Mouse (Mus musculus): ENCODE data around the gene Nos1ap. TPM values are rescaled to one million over a fixed set of nuclear protein-coding genes. Genes with fewer than 3 reads are reported as not detected.

Nos1ap gene
- polyA plus RNA-seq, 1 experiment, result 1.1 TPM

GRCm38 (mm10) chr1:170612968-170613872, 23.6 kb upstream of the Nos1ap start:
- no peak for TF ChIP-seq GATA1 (IDR thresholded peaks at IDR 0.05; ENCODE audit: low read length)
- H3K27me3 ChIP-seq (ENCODE audit: control insufficient read depth), result no peaks in the 10 kb centered on the region
- no peaks in the 10 kb centered on the region for H3K9me3 ChIP-seq (ENCODE audit: control insufficient read depth, low read length)
- peaks cover 51% of the 10 kb centered on the region for H3K4me1 ChIP-seq (ENCODE audit: control insufficient read depth)
- no peaks in the 10 kb centered on the region; the same call in 1 of the 2 replicates for H3K36me3 ChIP-seq (ENCODE audit: control insufficient read depth)
- H3K4me3 ChIP-seq (replicated peaks), result no peak overlapping the region

GRCm38 (mm10) chr1:170611631-170612030, 22.0 kb upstream of the Nos1ap start:
- Histone ChIP-seq H3K27me3 (ENCODE audit: control insufficient read depth) (no peaks in the 10 kb centered on the region), H3K4me3 (replicated peaks) (no peak overlapping the region), H3K36me3 (ENCODE audit: control insufficient read depth) (no peaks in the 10 kb centered on the region; the same call in 1 of the 2 replicates), H3K4me1 (ENCODE audit: control insufficient read depth) (peaks cover 50% of the 10 kb centered on the region), H3K9me3 (ENCODE audit: control insufficient read depth, low read length) (no peaks in the 10 kb centered on the region)
- TF ChIP-seq GATA1 (IDR thresholded peaks at IDR 0.05; ENCODE audit: low read length) (no peak), TAL1 (IDR thresholded peaks at IDR 0.05; ENCODE audit: low read length) (no peak)

- Histone ChIP-seq H3K9me3 (ENCODE audit: control insufficient read depth, low read length) (no peaks in the 10 kb centered on the region), H3K4me3 (replicated peaks) (peak overlapping the region; percentile 23), H3K4me1 (ENCODE audit: control insufficient read depth) (peaks cover 50% of the 10 kb centered on the region), H3K27me3 (ENCODE audit: control insufficient read depth) (no peaks in the 10 kb centered on the region), H3K36me3 (ENCODE audit: control insufficient read depth) (no peaks in the 10 kb centered on the region; the same call in 1 of the 2 replicates)
- TF ChIP-seq TAL1 (IDR thresholded peaks at IDR 0.05; ENCODE audit: low read length) (no peak), GATA1 (IDR thresholded peaks at IDR 0.05; ENCODE audit: low read length) (no peak)
Observed at GRCm38 (mm10) chr1:170610695-170611094, 21.0 kb upstream of the Nos1ap start.

GRCm38 (mm10) chr1:170610289-170610688, 20.6 kb upstream of the Nos1ap start:
- H3K9me3 ChIP-seq (ENCODE audit: control insufficient read depth, low read length), result no peaks in the 10 kb centered on the region
- peak; percentile 85 for TF ChIP-seq TAL1 (IDR thresholded peaks at IDR 0.05; ENCODE audit: low read length)
- TF ChIP-seq GATA1 (IDR thresholded peaks at IDR 0.05; ENCODE audit: low read length), result peak; percentile 89
- peak overlapping the region; percentile 23 for H3K4me3 ChIP-seq (replicated peaks)
- no peaks in the 10 kb centered on the region for H3K27me3 ChIP-seq (ENCODE audit: control insufficient read depth)
- peaks cover 50% of the 10 kb centered on the region for H3K4me1 ChIP-seq (ENCODE audit: control insufficient read depth)
- H3K36me3 ChIP-seq (ENCODE audit: control insufficient read depth), result no peaks in the 10 kb centered on the region; the same call in 1 of the 2 replicates

GRCm38 (mm10) chr1:170609872-170610271, 20.2 kb upstream of the Nos1ap start:
- no peaks in the 10 kb centered on the region for H3K9me3 ChIP-seq (ENCODE audit: control insufficient read depth, low read length)
- TF ChIP-seq TAL1 (IDR thresholded peaks at IDR 0.05; ENCODE audit: low read length) (no peak), GATA1 (IDR thresholded peaks at IDR 0.05; ENCODE audit: low read length) (no peak)
- no peak overlapping the region for H3K4me3 ChIP-seq (replicated peaks)
- no peaks in the 10 kb centered on the region for H3K27me3 ChIP-seq (ENCODE audit: control insufficient read depth)
- no peaks in the 10 kb centered on the region; the same call in 1 of the 2 replicates for H3K36me3 ChIP-seq (ENCODE audit: control insufficient read depth)
- H3K4me1 ChIP-seq (ENCODE audit: control insufficient read depth), result peaks cover 50% of the 10 kb centered on the region

- TF ChIP-seq GATA1 (IDR thresholded peaks at IDR 0.05; ENCODE audit: low read length), result no peak
- no peak for TF ChIP-seq TAL1 (IDR thresholded peaks at IDR 0.05; ENCODE audit: low read length)
- H3K4me1 ChIP-seq (ENCODE audit: control insufficient read depth), result peaks cover 50% of the 10 kb centered on the region
- H3K4me3 ChIP-seq (replicated peaks), result no peak overlapping the region
- no peaks in the 10 kb centered on the region for H3K27me3 ChIP-seq (ENCODE audit: control insufficient read depth)
- H3K9me3 ChIP-seq (ENCODE audit: control insufficient read depth, low read length), result no peaks in the 10 kb centered on the region
- no peaks in the 10 kb centered on the region; the same call in 1 of the 2 replicates for H3K36me3 ChIP-seq (ENCODE audit: control insufficient read depth)
Observed at GRCm38 (mm10) chr1:170608461-170609071, 18.9 kb upstream of the Nos1ap start.

- TF ChIP-seq TAL1 (IDR thresholded peaks at IDR 0.05; ENCODE audit: low read length) (no peak), GATA1 (IDR thresholded peaks at IDR 0.05; ENCODE audit: low read length) (no peak)
Observed at GRCm38 (mm10) chr1:170607231-170607917, 17.7 kb upstream of the Nos1ap start.

GRCm38 (mm10) chr1:170605228-170606001, 15.8 kb upstream of the Nos1ap start:
- no peaks in the 10 kb centered on the region; the same call in 1 of the 2 replicates for H3K36me3 ChIP-seq (ENCODE audit: control insufficient read depth)
- TF ChIP-seq TAL1 (IDR thresholded peaks at IDR 0.05; ENCODE audit: low read length) (no peak), GATA1 (IDR thresholded peaks at IDR 0.05; ENCODE audit: low read length) (no peak)
- 0 out of 2 replicates have a peak, but pooled peaks cover 2% of the 10 kb centered on the region for H3K27me3 ChIP-seq (ENCODE audit: control insufficient read depth)
- H3K4me3 ChIP-seq (replicated peaks), result no peak overlapping the region
- no peaks in the 10 kb centered on the region for H3K9me3 ChIP-seq (ENCODE audit: control insufficient read depth, low read length)
- peaks cover 21% of the 10 kb centered on the region for H3K4me1 ChIP-seq (ENCODE audit: control insufficient read depth)

More at GRCm38 (mm10) chr1:170607231-170607917, 17.7 kb upstream of the Nos1ap start:
- Histone ChIP-seq H3K4me1 (ENCODE audit: control insufficient read depth) (peaks cover 41% of the 10 kb centered on the region), H3K36me3 (ENCODE audit: control insufficient read depth) (no peaks in the 10 kb centered on the region; the same call in 1 of the 2 replicates), H3K4me3 (replicated peaks) (no peak overlapping the region), H3K9me3 (ENCODE audit: control insufficient read depth, low read length) (no peaks in the 10 kb centered on the region), H3K27me3 (ENCODE audit: control insufficient read depth) (no peaks in the 10 kb centered on the region)
